Comparison of ENCODE assay signal across 12 mouse cellular contexts in the genomic region with DNA sequence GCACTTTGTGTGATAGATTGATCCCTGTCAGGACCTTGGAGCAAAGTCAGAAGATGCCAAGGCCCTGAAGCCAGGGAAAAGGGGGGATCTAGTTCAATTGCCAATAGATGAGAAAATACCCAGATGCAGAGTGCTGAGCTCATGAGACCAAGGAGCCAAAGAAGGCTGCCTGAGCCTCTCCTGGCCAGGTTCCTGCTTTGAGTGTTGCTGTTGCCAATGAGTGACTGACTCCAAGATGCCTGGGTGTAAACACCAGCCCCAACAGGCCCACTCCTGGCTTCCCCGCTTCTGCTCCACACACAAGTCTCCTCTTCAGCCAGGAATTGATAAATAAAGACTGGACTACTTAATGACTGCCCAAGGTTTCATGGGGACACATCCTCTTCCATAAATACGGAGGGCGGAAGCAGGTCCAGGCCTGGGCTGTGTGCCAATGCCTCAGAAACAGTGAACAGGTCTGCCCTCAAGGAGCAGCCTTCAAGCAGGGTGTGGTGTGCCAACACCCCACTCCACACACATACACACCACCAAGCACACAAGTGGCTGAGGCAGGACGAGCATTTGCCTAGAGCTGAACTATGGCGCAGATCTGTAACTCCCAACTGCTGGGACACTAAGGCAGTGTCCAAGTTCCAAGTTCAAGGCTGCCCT. TPM values are rescaled to one million over a fixed set of nuclear protein-coding genes. Genes with fewer than 3 reads are reported as not detected.
DNase-seq lines count a peak whose midpoint lies in the region; ATAC-seq and TF ChIP-seq lines count a peak whose summit lies in the region.
"Had no signal": no experiment of that assay in that cellular context is flagged by ENCODE, and none has a peak within 500 bp of the region (broad histone marks: within the 10 kb centered on the region; RNA-seq: fewer than 3 reads in every experiment).

No protein-coding gene starts in this region.

- DNase-seq in heart, postnatal 14 days, result peak; percentile 12 to 27
- DNase-seq in heart, adult 11 months, result no peak
- peak; percentile 30 for DNase-seq in midbrain, postnatal 0 days (ENCODE audit: low spot score)
- peak; percentile 60 for DNase-seq in gastrocnemius, postnatal 14 days
- DNase-seq in ovary, postnatal 36 days (ENCODE audit: low spot score), result no peak

- H3K4me3 ChIP-seq in midbrain, postnatal 0 days (ENCODE audit: low read depth, low read length), result no peak overlapping the region
- H3K4me3 ChIP-seq in midbrain, embryonic 15.5 days, result no peak overlapping the region
- H3K4me3 ChIP-seq: embryonic facial prominence, embryonic 10.5 days; heart, adult 2 months had no signal

- TF ChIP-seq CTCF in midbrain, postnatal 0 days (IDR thresholded peaks at IDR 0.05), result no peak

- no peaks in the 10 kb centered on the region for H3K36me3 ChIP-seq in midbrain, postnatal 0 days (ENCODE audit: insufficient read depth, low read length)
- H3K36me3 ChIP-seq in midbrain, embryonic 15.5 days (replicated peaks), result no peaks in the 10 kb centered on the region
- H3K36me3 ChIP-seq: embryonic facial prominence, embryonic 10.5 days had no signal

- H3K27ac ChIP-seq in midbrain, postnatal 0 days (ENCODE audit: low read depth, low read length), result no peak overlapping the region
- H3K27ac ChIP-seq in midbrain, embryonic 15.5 days, result no peak overlapping the region
- H3K27ac ChIP-seq: embryonic facial prominence, embryonic 10.5 days; heart, adult 2 months had no signal

- ATAC-seq in midbrain, postnatal 0 days (ENCODE audit: low FRiP score), result no peak
- no peak for ATAC-seq in midbrain, embryonic 15.5 days (replicated peaks)
- ATAC-seq in CD4-positive, CD25-positive, alpha-beta regulatory T cell, adult 4 months, result no peak
- ATAC-seq: hindbrain, embryonic 16.5 days; midbrain, embryonic 16.5 days had no signal

- H3K4me1 ChIP-seq in midbrain, postnatal 0 days (ENCODE audit: insufficient read depth, low read length), result no peaks in the 10 kb centered on the region
- peaks cover 3% of the 10 kb centered on the region for H3K4me1 ChIP-seq in midbrain, embryonic 15.5 days

- no peak overlapping the region for H3K4me2 ChIP-seq in midbrain, postnatal 0 days (ENCODE audit: low read depth, low read length, poor library complexity, severe bottlenecking)
- H3K4me2 ChIP-seq in midbrain, embryonic 15.5 days, result no peak overlapping the region

- intact Hi-C loops in heart, postnatal 14 days (cut with DNase I), result no loop called here
- intact Hi-C loops in gastrocnemius, postnatal 14 days (cut with DNase I; ENCODE audit: low total_unique reads), result no loop called here

- H3K9me3 ChIP-seq in midbrain, postnatal 0 days (ENCODE audit: low read length), result no peaks in the 10 kb centered on the region
- H3K9me3 ChIP-seq in midbrain, embryonic 15.5 days, result no peaks in the 10 kb centered on the region
- H3K9me3 ChIP-seq: embryonic facial prominence, embryonic 10.5 days; G1E had no signal

- 87% methylated on average over 5 of the region's 5 CpGs for WGBS in midbrain, postnatal 0 days
- WGBS in midbrain, embryonic 15.5 days, result 90% methylated on average over 5 of the region's 5 CpGs

- H3K9ac ChIP-seq in midbrain, postnatal 0 days (replicated peaks; ENCODE audit: low read length, poor library complexity, severe bottlenecking), result no peak overlapping the region
- no peak overlapping the region for H3K9ac ChIP-seq in midbrain, embryonic 15.5 days

- H3K27me3 ChIP-seq in midbrain, postnatal 0 days (ENCODE audit: insufficient read depth, low read length), result no peaks in the 10 kb centered on the region
- H3K27me3 ChIP-seq in midbrain, embryonic 15.5 days (replicated peaks), result no peaks in the 10 kb centered on the region

RNA-seq across cellular contexts. Expression of gene Plekha7, which starts 6.4 kb away (rescaled TPM):
- total RNA-seq in heart, postnatal 14 days (2021), result 1 to 10 TPM; 5.9 to 9.1 TPM
- total RNA-seq in midbrain, postnatal 0 days (2014; rRNA removed), result 20.9 and 21.3 TPM in 2 replicates
- polyA plus RNA-seq in midbrain, postnatal 0 days (2015; fragmentation: Nextera tagmentation; extraction: Ambion mirVana), result 7.8 and 9.0 TPM in 2 replicates
- polyA plus RNA-seq in midbrain, embryonic 15.5 days (2015; fragmentation: Nextera tagmentation; extraction: Ambion mirVana), result 11.1 and 12.2 TPM in 2 replicates
- 1 to 10 TPM in 1 of 2 experiments, under 1 TPM in 1; 0.95 to 2.3 TPM for total RNA-seq in gastrocnemius, postnatal 14 days (2021)
- polyA plus RNA-seq in CD4-positive, CD25-positive, alpha-beta regulatory T cell, adult 4 months (2017; shearing (Covaris generic)), result 10 to 100 TPM in 1 of 2 experiments, 1 to 10 TPM in 1; 4.9 to 17.0 TPM

RNA-seq across cellular contexts. Expression of gene Rps13, which starts 32.2 kb away (rescaled TPM):
- 100 to 1,000 TPM; 300 to 317 TPM for total RNA-seq in heart, postnatal 14 days (2021)
- total RNA-seq in midbrain, postnatal 0 days (2014; rRNA removed), result 171 and 256 TPM in 2 replicates
- 474 and 484 TPM in 2 replicates for polyA plus RNA-seq in midbrain, postnatal 0 days (2015; fragmentation: Nextera tagmentation; extraction: Ambion mirVana)
- 472 and 477 TPM in 2 replicates for polyA plus RNA-seq in midbrain, embryonic 15.5 days (2015; fragmentation: Nextera tagmentation; extraction: Ambion mirVana)
- total RNA-seq in gastrocnemius, postnatal 14 days (2021), result 100 to 1,000 TPM; 287 to 309 TPM
- polyA plus RNA-seq in CD4-positive, CD25-positive, alpha-beta regulatory T cell, adult 4 months (2017; shearing (Covaris generic)), result 1,000 to 10,000 TPM; 1,071 to 1,073 TPM

Comparison
In these comparisons a context has a peak if more than half of its experiments do, and no peak if none do; other contexts are left out.
1. DNase-seq: peak in heart, postnatal 14 days (2 of 2), midbrain, postnatal 0 days (single experiment) and gastrocnemius, postnatal 14 days (single experiment); none in heart, adult 11 months (single experiment) and ovary, postnatal 36 days (single experiment).